Mouse (Mus musculus) neural tube, embryonic 15.5 days (tissue): ENCODE results near the gene Usp15. TPM values are rescaled to one million over a fixed set of nuclear protein-coding genes. Genes with fewer than 3 reads are reported as not detected.
A peak's percentile ranks its signal among the peaks of the same experiment; 100 is the strongest.

Experiments
- ATAC-seq: fragments of 200-750 bp; cut with Nextera tagmentation; 2 replicates; pipeline ENCODE4 v1.8.0; 2017; ENCODE audit warnings: mild to moderate bottlenecking, moderate TSS enrichment, moderate library complexity; ENCODE audit not compliant: low FRiP score
- H3K27ac ChIP-seq: fragments of 300-500 bp; sonication (generic); replicated peaks from 2 replicates; pipeline ENCODE4 v1.5.1; 2015; ENCODE audit warnings: mild to moderate bottlenecking, inconsistent platforms
- H3K27me3 ChIP-seq: fragments of 300-500 bp; sonication (generic); replicated peaks from 2 replicates; pipeline ENCODE4 v1.6.1; 2015; ENCODE audit warnings: inconsistent platforms
- H3K36me3 ChIP-seq: fragments of 300-500 bp; sonication (generic); 2 replicates; pipeline ENCODE4 v1.6.1; 2015; ENCODE audit warnings: inconsistent platforms
- H3K4me1 ChIP-seq: fragments of 300-500 bp; sonication (generic); 2 replicates; pipeline ENCODE4 v1.6.1; 2015; ENCODE audit warnings: inconsistent platforms
- H3K4me2 ChIP-seq: fragments of 300-500 bp; sonication (generic); 2 replicates; pipeline ENCODE4 v1.6.1; 2015; ENCODE audit warnings: inconsistent platforms, mild to moderate bottlenecking, moderate library complexity
- H3K4me3 ChIP-seq: fragments of 300-500 bp; sonication (generic); replicated peaks from 2 replicates; pipeline ENCODE4 v1.5.1; 2015; ENCODE audit warnings: mild to moderate bottlenecking, inconsistent platforms
- H3K9ac ChIP-seq: fragments of 300-500 bp; sonication (generic); replicated peaks from 2 replicates; pipeline ENCODE4 v1.6.1; 2015; ENCODE audit warnings: mild to moderate bottlenecking, inconsistent platforms
- H3K9me3 ChIP-seq: fragments of 300-500 bp; sonication (generic); replicated peaks from 2 replicates; pipeline ENCODE4 v1.6.1; 2016; ENCODE audit warnings: inconsistent platforms
- WGBS: fragments of 180-500 bp; shearing (Covaris S2); methylation state at CpG from one replicate; pipeline ENCODE4 v1.1.7; 2015; ENCODE audit warnings: mixed read lengths; 5-methylcytosine and 5-hydroxymethylcytosine counted together
- polyA plus RNA-seq: library from polyadenylated mRNA; unstranded; fragments of >200 nt; fragmentation: Nextera tagmentation; extraction: Ambion mirVana; gene quantifications from 2 replicates; pipeline ENCODE4 v1.2.1, GENCODE M21; 2015

The Usp15 gene
- polyA plus RNA-seq, 1 experiment from 2014 or later, result 68.7 TPM

- 78% methylated on average over 4 of the region's 4 CpGs for WGBS
- Histone ChIP-seq H3K9ac (no peak overlapping the region), H3K27ac (no peak overlapping the region), H3K4me3 (no peak overlapping the region), H3K27me3 (no peaks in the 10 kb centered on the region), H3K4me2 (no peak overlapping the region), H3K9me3 (no peaks in the 10 kb centered on the region), H3K36me3 (peaks cover 32% of the 10 kb centered on the region), H3K4me1 (no peaks in the 10 kb centered on the region)
- no peak for ATAC-seq
Observed at GRCm38 (mm10) chr10:123175771-123176170, 21.0 kb downstream of the Usp15 start.

GRCm38 (mm10) chr10:123170898-123171297 lies 25.9 kb downstream of the Usp15 start:
- Histone ChIP-seq H3K4me1 (no peaks in the 10 kb centered on the region), H3K27me3 (no peaks in the 10 kb centered on the region), H3K4me2 (no peak overlapping the region), H3K4me3 (no peak overlapping the region), H3K27ac (no peak overlapping the region), H3K36me3 (peaks cover 34% of the 10 kb centered on the region), H3K9me3 (no peaks in the 10 kb centered on the region), H3K9ac (no peak overlapping the region)
- WGBS, result 90% methylated on average over 6 of the region's 6 CpGs
- ATAC-seq, result no peak

- 95% methylated on average over 3 of the region's 3 CpGs for WGBS
- Histone ChIP-seq H3K36me3 (peaks cover 36% of the 10 kb centered on the region), H3K4me1 (no peaks in the 10 kb centered on the region), H3K27me3 (no peaks in the 10 kb centered on the region), H3K9me3 (no peaks in the 10 kb centered on the region), H3K4me2 (no peak overlapping the region), H3K27ac (no peak overlapping the region), H3K9ac (no peak overlapping the region), H3K4me3 (no peak overlapping the region)
- no peak for ATAC-seq
Observed at GRCm38 (mm10) chr10:123165542-123165941, 31.3 kb downstream of the Usp15 start.

GRCm38 (mm10) chr10:123160508-123160907 lies 36.3 kb downstream of the Usp15 start:
- Histone ChIP-seq H3K27me3 (no peaks in the 10 kb centered on the region), H3K4me2 (no peak overlapping the region), H3K9ac (no peak overlapping the region), H3K4me1 (no peaks in the 10 kb centered on the region), H3K4me3 (no peak overlapping the region), H3K36me3 (peaks cover 25% of the 10 kb centered on the region), H3K9me3 (no peaks in the 10 kb centered on the region), H3K27ac (no peak overlapping the region)
- ATAC-seq, result no peak
- WGBS, result 81% methylated on average over 6 of the region's 6 CpGs

- Histone ChIP-seq H3K9ac (no peak overlapping the region), H3K27me3 (no peaks in the 10 kb centered on the region), H3K9me3 (no peaks in the 10 kb centered on the region), H3K4me3 (no peak overlapping the region), H3K27ac (no peak overlapping the region), H3K4me2 (no peak overlapping the region), H3K4me1 (no peaks in the 10 kb centered on the region), H3K36me3 (peaks cover 28% of the 10 kb centered on the region)
- ATAC-seq, result no peak
- WGBS, result 80% methylated on average over 7 of the region's 7 CpGs
Observed at GRCm38 (mm10) chr10:123159316-123159715, 37.5 kb downstream of the Usp15 start.

- no peak overlapping the region for H3K27ac ChIP-seq
- no peak overlapping the region for H3K4me3 ChIP-seq
- H3K27me3 ChIP-seq, result no peaks in the 10 kb centered on the region
- H3K36me3 ChIP-seq, result peaks cover 26% of the 10 kb centered on the region
- no peak overlapping the region for H3K4me2 ChIP-seq
- no peaks in the 10 kb centered on the region for H3K9me3 ChIP-seq
- no peak for ATAC-seq
- H3K4me1 ChIP-seq, result no peaks in the 10 kb centered on the region
- H3K9ac ChIP-seq, result no peak overlapping the region
- 70% methylated on average over 2 of the region's 2 CpGs for WGBS
Observed at GRCm38 (mm10) chr10:123156392-123156791, 40.4 kb downstream of the Usp15 start.

- Histone ChIP-seq H3K27ac (no peak overlapping the region), H3K27me3 (no peaks in the 10 kb centered on the region), H3K4me2 (no peak overlapping the region), H3K4me3 (no peak overlapping the region), H3K9me3 (no peaks in the 10 kb centered on the region), H3K4me1 (no peaks in the 10 kb centered on the region), H3K36me3 (peaks cover 26% of the 10 kb centered on the region), H3K9ac (no peak overlapping the region)
- 93% methylated on average over 6 of the region's 6 CpGs for WGBS
- ATAC-seq, result no peak
Observed at GRCm38 (mm10) chr10:123155764-123156163, 41.0 kb downstream of the Usp15 start.

GRCm38 (mm10) chr10:123153321-123153720 lies 43.5 kb downstream of the Usp15 start:
- H3K9me3 ChIP-seq, result no peaks in the 10 kb centered on the region
- no peak overlapping the region for H3K4me2 ChIP-seq
- 68% methylated on average over 2 of the region's 2 CpGs for WGBS
- H3K9ac ChIP-seq, result no peak overlapping the region
- H3K4me3 ChIP-seq, result no peak overlapping the region
- no peaks in the 10 kb centered on the region for H3K27me3 ChIP-seq
- H3K36me3 ChIP-seq, result peaks cover 20% of the 10 kb centered on the region
- ATAC-seq, result no peak
- no peaks in the 10 kb centered on the region for H3K4me1 ChIP-seq
- no peak overlapping the region for H3K27ac ChIP-seq

DNA sequence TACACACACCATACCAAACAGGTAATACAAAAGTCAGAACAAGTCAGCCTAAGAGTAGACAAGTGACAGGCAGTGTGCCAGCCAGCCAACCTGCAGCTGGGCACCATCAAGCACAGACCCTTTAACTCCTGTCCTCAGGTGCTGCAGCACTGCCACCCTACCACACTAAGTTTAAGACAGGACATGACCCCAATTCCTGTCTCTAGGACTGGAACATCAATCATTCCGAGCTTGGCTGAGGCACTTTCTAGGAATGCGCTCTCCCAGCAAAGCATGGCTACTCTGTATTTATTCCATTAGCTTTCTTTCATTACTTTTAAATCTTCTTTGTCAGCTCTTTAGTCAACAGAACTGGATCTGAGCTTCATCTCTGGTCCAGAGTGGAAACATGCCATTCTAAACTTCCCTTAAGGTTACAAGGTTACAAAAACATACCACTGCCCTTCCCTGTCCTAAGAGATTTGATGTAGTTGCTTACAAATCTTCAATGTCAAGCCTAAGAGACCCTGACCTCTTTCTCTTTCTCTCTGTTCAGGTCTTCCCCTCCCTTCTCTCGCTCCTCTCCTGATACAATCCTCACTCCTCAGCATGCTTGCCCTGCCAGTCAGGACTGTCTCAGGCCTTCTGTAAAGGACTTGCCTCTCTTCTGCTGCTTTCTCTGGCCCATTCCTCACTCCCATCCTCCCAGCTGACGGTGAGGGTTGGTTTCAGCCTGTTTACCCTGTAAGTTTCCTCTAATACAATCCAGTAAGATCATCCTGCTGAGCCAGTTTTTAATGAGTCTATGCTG lies 48.6 kb downstream of the Usp15 start:
- Histone ChIP-seq H3K27ac (no peak overlapping the region), H3K27me3 (no peaks in the 10 kb centered on the region)
- 70% methylated on average over 4 of the region's 4 CpGs for WGBS

DNA sequence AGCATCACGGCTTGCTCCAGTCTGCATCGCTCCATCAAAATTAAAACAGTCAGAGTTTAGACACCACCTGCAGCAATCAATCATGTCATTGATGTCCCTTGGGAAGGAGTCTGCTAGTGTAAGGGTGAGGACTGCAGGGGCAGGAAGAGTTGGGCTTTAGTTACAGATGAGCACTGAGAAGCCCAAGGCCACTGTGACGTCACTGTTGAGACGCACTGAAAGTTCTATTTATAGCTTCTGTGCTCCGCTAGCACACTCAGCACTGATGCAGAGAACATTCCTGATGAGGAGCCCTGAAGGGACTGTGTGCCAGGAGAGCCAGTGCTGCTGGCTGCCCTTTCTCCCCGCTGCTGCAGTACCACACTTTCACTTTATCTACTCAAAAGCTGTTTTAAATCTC lies 49.6 kb downstream of the Usp15 start:
- Histone ChIP-seq H3K27ac (no peak overlapping the region; the same call in 1 of the 2 replicates), H3K4me3 (no peak overlapping the region), H3K9ac (no peak overlapping the region), H3K4me1 (peaks cover 8% of the 10 kb centered on the region; the same call in 1 of the 2 replicates), H3K9me3 (no peaks in the 10 kb centered on the region), H3K27me3 (no peaks in the 10 kb centered on the region), H3K4me2 (no peak overlapping the region), H3K36me3 (peaks cover 17% of the 10 kb centered on the region)
- WGBS, result 27% methylated on average over 6 of the region's 6 CpGs
- peak; percentile 31; the same call in 1 of the 2 replicates for ATAC-seq

More for the DNA sequence above, 48.6 kb downstream of the Usp15 start:
- Histone ChIP-seq H3K9me3 (no peaks in the 10 kb centered on the region), H3K4me3 (no peak overlapping the region), H3K4me1 (peaks cover 8% of the 10 kb centered on the region; the same call in 1 of the 2 replicates), H3K4me2 (no peak overlapping the region), H3K9ac (no peak overlapping the region), H3K36me3 (peaks cover 17% of the 10 kb centered on the region)
- ATAC-seq, result no peak

GRCm38 (mm10) chr10:123146349-123146748 lies 50.4 kb downstream of the Usp15 start:
- Histone ChIP-seq H3K27me3 (no peaks in the 10 kb centered on the region), H3K9me3 (no peaks in the 10 kb centered on the region), H3K4me2 (no peak overlapping the region), H3K27ac (no peak overlapping the region), H3K9ac (no peak overlapping the region), H3K4me3 (no peak overlapping the region), H3K36me3 (peaks cover 13% of the 10 kb centered on the region), H3K4me1 (peaks cover 8% of the 10 kb centered on the region; the same call in 1 of the 2 replicates)
- no peak for ATAC-seq
- WGBS, result 86% methylated on average over 2 of the region's 2 CpGs

DNA sequence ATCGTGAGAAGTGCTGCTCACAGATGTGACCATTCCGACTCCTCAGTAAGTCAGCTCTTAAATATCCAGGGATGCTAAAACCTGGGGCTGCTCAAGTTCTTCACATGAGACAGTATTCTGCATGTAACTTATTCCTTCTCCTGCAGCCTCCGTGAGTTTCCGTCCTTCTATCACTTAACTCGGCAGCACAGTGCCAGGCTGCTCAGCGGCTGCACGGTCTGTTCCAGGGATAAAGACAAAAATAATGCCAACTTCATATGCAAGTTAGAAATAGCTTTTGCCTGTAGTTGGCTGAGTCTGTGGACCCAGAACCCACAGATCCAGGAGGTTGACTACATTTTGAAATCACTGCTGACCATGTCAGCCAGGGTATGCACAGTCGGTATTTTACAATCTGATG lies 52.5 kb downstream of the Usp15 start:
- Histone ChIP-seq H3K27ac (no peak overlapping the region), H3K27me3 (no peaks in the 10 kb centered on the region), H3K4me1 (peaks cover 8% of the 10 kb centered on the region; the same call in 1 of the 2 replicates), H3K9ac (no peak overlapping the region), H3K4me2 (no peak overlapping the region), H3K4me3 (no peak overlapping the region), H3K9me3 (no peaks in the 10 kb centered on the region), H3K36me3 (peaks cover 19% of the 10 kb centered on the region)
- no peak for ATAC-seq
- 95% methylated on average over 8 of the region's 8 CpGs for WGBS
